Mouse (Mus musculus) forebrain, embryonic 14.5 days (tissue): ENCODE measurements around the gene Gm10401. TPM values are rescaled to one million over a fixed set of nuclear protein-coding genes. Genes with fewer than 3 reads are reported as not detected.

ENCODE experiments used
- ATAC-seq: fragments of 200-750 bp; cut with Nextera tagmentation; 2 replicates; pipeline ENCODE4 v1.8.0; 2017; ENCODE audit warnings: mild to moderate bottlenecking, moderate library complexity
- DNase-seq: peaks from one replicate; pipeline ENCODE4 v3.0.0-alpha.2; 2015; ENCODE audit warnings: low spot score
- H3K27ac ChIP-seq: fragments of 300-500 bp; sonication (generic); 2 replicates; pipeline ENCODE4 v1.5.1; 2014; ENCODE audit warnings: low read depth, mild to moderate bottlenecking, control low read depth, low read length, moderate library complexity
- H3K27me3 ChIP-seq: fragments of 300-500 bp; sonication (generic); replicated peaks from 2 replicates; pipeline ENCODE4 v1.6.1; 2014; ENCODE audit warnings: low read length, control low read depth, mixed read lengths; ENCODE audit not compliant: control insufficient read depth, insufficient read depth
- H3K36me3 ChIP-seq: fragments of 300-500 bp; sonication (generic); 2 replicates; pipeline ENCODE4 v1.6.1; 2014; ENCODE audit warnings: low read length, control low read depth; ENCODE audit not compliant: control insufficient read depth, insufficient read depth
- H3K4me1 ChIP-seq: fragments of 300-500 bp; sonication (generic); 2 replicates; pipeline ENCODE4 v1.6.1; 2014; ENCODE audit warnings: antibody characterized with exemption, low read length, control low read depth; ENCODE audit not compliant: control insufficient read depth, insufficient read depth
- H3K4me2 ChIP-seq: fragments of 300-500 bp; sonication (generic); 2 replicates; pipeline ENCODE4 v1.6.1; 2014; ENCODE audit warnings: mild to moderate bottlenecking, control low read depth, low read length
- H3K4me3 ChIP-seq: fragments of 300-500 bp; sonication (generic); 2 replicates; pipeline ENCODE4 v1.5.1; 2014; ENCODE audit warnings: low read depth, low read length, control low read depth
- H3K9ac ChIP-seq: fragments of 300-500 bp; sonication (generic); 2 replicates; pipeline ENCODE4 v1.6.1; 2014; ENCODE audit warnings: mild to moderate bottlenecking, low read length, control low read depth, moderate library complexity
- H3K9me3 ChIP-seq: fragments of 300-500 bp; sonication (generic); replicated peaks from 2 replicates; pipeline ENCODE4 v1.6.1; 2016; ENCODE audit warnings: low read length, control low read depth, mixed read lengths; ENCODE audit not compliant: control insufficient read depth
- WGBS: fragments of 180-500 bp; shearing (Covaris S2); extraction: QIAGEN DNeasy Blood & Tissue Kit; methylation state at CpG from one replicate; pipeline ENCODE4 v1.1.7; 2014; 5-methylcytosine and 5-hydroxymethylcytosine counted together
- polyA plus RNA-seq: library from polyadenylated mRNA; unstranded; fragments of >200 nt; fragmentation: Nextera tagmentation; extraction: Ambion mirVana; gene quantifications from 2 replicates; pipeline ENCODE4 v1.2.1, GENCODE M21; 2014

Gene Gm10401
- polyA plus RNA-seq, 1 experiment from 2014 or later = 50.4 TPM

DNA sequence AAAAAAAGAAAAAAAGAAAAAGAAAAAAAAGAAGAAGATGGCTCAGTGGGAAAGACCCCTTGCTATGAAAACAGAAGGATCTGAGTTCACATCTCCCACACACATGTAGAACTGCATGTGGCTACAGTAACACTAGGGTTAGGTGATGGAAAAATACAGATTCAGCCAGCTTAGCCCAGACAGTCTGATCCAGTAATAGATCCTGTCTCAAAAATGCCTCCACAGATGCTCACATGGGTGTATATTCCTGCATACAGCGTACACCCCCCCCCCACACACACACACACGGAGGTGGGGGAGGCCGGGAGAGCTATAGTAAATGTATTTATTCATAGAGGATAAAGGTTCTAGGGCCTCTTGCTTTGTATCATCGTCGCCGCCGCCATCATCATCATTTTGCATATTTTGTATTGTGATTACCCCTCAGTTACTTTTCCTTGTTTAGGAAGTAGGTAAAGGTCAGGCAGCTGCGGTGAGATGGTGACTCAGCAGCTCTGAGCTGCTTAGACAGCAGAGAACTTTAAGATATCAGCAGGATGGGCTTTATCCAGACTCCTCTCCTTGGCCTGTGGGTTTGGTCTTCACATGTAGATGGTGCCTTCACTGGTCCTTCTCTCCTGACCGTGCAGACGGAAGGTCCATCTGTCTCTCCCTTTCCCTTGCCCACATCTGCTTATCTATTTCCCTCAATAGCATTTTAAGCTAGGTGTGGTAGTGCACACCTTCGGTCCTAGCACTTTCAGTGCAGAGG, 29.2 kb downstream of the Gm10401 start:
- H3K4me3 ChIP-seq = no peak overlapping the region
- ATAC-seq (no peak), DNase-seq (no peak)
- no peak overlapping the region for H3K27ac ChIP-seq
- 95% methylated on average over 11 of the region's 11 CpGs for WGBS
- no peak overlapping the region for H3K9ac ChIP-seq
- H3K4me1 ChIP-seq = no peaks in the 10 kb centered on the region
- H3K27me3 ChIP-seq = no peaks in the 10 kb centered on the region
- no peaks in the 10 kb centered on the region for H3K9me3 ChIP-seq
- H3K36me3 ChIP-seq = peaks cover 5% of the 10 kb centered on the region; the same call in 1 of the 2 replicates
- H3K4me2 ChIP-seq = no peak overlapping the region

DNA sequence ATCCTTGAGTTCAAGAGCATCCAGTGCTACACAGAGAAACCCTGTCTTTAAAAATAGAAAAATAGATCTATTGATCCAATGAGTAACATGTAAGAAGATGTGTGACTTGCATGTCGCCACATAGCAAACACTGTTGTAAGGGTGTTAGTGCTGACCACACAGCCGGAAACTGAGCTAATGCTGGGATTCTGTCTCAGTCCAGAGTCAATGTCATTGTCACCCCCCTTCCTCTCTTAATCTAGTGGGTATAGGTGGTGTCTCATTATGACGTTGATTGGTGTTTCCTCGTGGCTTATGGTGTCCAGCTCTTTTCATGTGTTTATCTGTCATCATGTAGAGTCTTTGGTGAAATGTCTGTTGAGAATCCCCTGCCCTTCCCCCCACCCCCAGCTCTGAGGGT, 31.9 kb downstream of the Gm10401 start:
- DNase-seq (no peak), ATAC-seq (no peak)
- no peaks in the 10 kb centered on the region for H3K4me1 ChIP-seq
- no peak overlapping the region for H3K4me3 ChIP-seq
- H3K27me3 ChIP-seq = no peaks in the 10 kb centered on the region
- no peak overlapping the region for H3K27ac ChIP-seq
- no peak overlapping the region for H3K4me2 ChIP-seq
- 83% methylated on average over 4 of the region's 4 CpGs for WGBS
- no peak overlapping the region for H3K9ac ChIP-seq
- peaks cover 7% of the 10 kb centered on the region; the same call in 1 of the 2 replicates for H3K36me3 ChIP-seq
- H3K9me3 ChIP-seq = no peaks in the 10 kb centered on the region

DNA sequence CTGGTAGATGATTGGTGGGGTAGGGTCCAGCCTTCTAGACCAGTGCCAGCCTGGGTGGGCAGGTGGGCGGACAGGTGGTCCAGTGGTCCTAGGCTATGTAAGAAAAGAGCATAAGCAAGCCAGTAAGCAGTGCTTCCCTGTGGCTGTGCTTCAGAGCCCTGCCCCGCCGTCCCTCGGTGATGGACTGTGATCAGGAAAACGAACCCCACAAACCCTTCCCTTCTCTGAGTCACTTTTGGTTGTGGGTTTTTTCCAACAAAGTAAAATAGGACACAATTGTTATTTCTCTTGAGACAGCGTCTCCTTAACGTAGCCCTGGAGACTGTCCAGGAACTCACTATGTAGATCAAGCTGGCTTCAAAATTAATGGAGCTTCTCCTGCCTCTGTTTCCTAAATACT, 34.7 kb downstream of the Gm10401 start:
- H3K27me3 ChIP-seq = no peaks in the 10 kb centered on the region
- no peak overlapping the region for H3K9ac ChIP-seq
- ATAC-seq = no peak
- no peaks in the 10 kb centered on the region for H3K4me1 ChIP-seq
- no peak overlapping the region for H3K4me3 ChIP-seq
- H3K4me2 ChIP-seq = no peak overlapping the region
- no peak for DNase-seq
- WGBS = 80% methylated on average over 7 of the region's 7 CpGs
- H3K9me3 ChIP-seq = no peaks in the 10 kb centered on the region
- peaks cover 7% of the 10 kb centered on the region; the same call in 1 of the 2 replicates for H3K36me3 ChIP-seq
- no peak overlapping the region for H3K27ac ChIP-seq

DNA sequence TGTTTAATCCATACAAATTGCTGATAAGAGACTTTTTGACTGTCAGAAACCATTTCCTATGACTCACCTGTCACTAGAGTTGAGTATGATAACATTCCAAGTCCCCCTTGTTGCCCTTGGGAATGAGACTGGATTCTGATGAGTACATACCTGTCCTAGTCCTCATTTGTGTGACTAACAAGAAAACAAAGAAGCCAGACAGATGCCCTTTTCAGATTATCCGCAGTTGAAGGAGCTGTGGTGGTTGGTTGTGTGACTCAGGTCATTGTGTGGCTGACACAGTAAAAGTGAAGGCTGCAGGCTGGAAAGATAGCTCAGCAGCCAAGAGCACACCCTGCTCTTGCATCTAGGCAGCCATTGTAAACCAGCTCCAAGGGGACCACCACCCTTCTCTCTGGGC, 35.5 kb downstream of the Gm10401 start:
- peaks cover 7% of the 10 kb centered on the region; the same call in 1 of the 2 replicates for H3K36me3 ChIP-seq
- H3K4me1 ChIP-seq = no peaks in the 10 kb centered on the region
- H3K4me3 ChIP-seq = no peak overlapping the region
- no peak for ATAC-seq
- no peak overlapping the region for H3K27ac ChIP-seq
- no peak overlapping the region for H3K9ac ChIP-seq
- no peak for DNase-seq
- H3K4me2 ChIP-seq = no peak overlapping the region
- 72% methylated on average over 1 of the region's 1 CpGs for WGBS
- H3K9me3 ChIP-seq = no peaks in the 10 kb centered on the region
- no peaks in the 10 kb centered on the region for H3K27me3 ChIP-seq

DNA sequence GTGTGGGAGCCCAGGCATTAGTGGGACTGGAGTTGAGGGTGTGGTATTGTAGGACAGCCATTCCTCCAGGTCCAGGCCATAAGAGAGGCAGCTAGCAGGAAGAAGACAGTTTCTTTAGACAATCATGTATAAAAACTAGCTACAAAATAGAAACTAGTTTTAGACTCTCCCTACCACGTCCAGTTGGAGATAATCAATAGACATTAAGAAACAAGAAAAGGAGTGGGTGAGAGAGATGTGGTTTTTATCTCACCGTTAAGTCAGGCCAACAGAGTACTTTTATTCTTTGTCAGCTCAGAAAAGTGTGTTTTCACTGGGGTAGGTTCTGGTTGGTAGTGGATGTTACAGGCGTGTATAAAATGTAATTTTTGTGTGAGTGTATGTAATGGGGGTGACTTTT, 37.1 kb downstream of the Gm10401 start:
- Histone ChIP-seq H3K9me3 (no peaks in the 10 kb centered on the region), H3K9ac (no peak overlapping the region), H3K4me1 (no peaks in the 10 kb centered on the region), H3K4me2 (no peak overlapping the region), H3K27me3 (no peaks in the 10 kb centered on the region), H3K36me3 (peaks cover 7% of the 10 kb centered on the region; the same call in 1 of the 2 replicates), H3K4me3 (no peak overlapping the region), H3K27ac (no peak overlapping the region)
- no peak for ATAC-seq
- 95% methylated on average over 3 of the region's 3 CpGs for WGBS
- no peak for DNase-seq

DNA sequence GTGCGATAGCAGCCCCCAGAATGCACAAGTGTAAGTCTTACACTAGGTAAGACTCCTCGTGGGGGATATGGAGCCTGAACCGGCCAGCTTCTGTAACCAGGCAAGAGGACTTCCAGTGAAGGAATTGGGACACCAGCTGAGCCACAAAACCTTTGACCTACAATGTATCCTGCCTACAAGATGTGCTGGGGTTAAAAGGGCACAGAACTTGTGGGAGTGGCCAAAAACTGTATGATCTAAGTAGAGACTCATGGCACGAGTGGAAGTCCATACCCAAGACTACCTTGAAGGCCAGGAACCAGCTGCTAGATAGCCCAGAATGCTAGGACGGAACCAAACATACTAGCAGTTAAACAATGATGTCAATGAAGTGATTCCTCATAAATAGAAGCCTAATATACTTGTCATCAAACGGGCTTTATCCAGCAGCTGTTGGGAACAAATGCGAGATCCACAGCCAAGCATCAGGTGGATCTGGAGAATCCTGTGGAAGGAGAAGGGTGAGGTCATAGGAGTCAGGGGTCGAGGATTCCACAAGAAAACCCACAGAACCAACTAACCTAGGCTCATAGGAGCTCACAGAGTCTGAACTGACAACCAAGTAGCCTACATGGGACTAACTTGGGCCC, 37.9 kb downstream of the Gm10401 start:
- no peak overlapping the region for H3K9ac ChIP-seq
- H3K4me1 ChIP-seq = no peaks in the 10 kb centered on the region
- H3K4me2 ChIP-seq = no peak overlapping the region
- H3K27me3 ChIP-seq = no peaks in the 10 kb centered on the region
- peaks cover 7% of the 10 kb centered on the region; the same call in 1 of the 2 replicates for H3K36me3 ChIP-seq
- no peaks in the 10 kb centered on the region for H3K9me3 ChIP-seq
- no peak overlapping the region for H3K4me3 ChIP-seq
- ATAC-seq = no peak
- H3K27ac ChIP-seq = no peak overlapping the region
- 94% methylated on average over 8 of the region's 8 CpGs for WGBS
- DNase-seq = no peak

DNA sequence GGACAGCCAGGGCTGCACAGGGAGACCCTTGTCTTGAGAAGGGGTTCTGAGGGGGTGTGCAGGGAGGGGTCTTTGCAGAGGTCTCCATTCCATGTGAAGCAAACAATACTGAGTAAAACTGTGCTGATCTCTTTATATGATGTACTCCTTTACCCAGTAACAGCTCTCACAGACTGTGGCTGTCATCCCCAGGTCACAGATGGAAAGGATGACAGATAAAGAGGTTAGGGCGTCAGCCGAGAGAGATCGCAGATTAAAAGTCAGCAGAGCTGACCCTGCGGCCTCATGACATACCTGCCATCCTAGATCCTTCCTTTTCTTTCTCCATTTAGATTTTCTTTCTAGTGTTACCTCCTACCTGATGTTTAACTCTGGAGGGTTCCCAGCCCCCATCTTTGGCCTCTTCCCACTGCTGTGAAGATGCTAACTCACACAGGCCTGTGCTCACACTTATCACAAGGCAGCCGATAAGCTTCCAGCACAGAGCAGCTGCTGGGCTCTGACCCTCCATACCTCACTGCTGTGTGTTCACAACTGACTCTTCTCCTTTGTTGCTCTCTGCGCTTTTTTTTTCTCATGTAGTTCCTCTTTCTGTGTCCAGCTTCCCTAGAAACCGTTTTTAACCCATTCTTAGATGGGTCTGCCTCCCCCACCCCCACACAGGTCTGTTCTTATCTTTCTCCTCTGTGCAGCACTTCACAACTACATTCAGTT, 39.4 kb downstream of the Gm10401 start:
- H3K9ac ChIP-seq = no peak overlapping the region
- 87% methylated on average over 7 of the region's 7 CpGs for WGBS
- 0 out of 2 replicates have a peak, but pooled peaks cover 3% of the 10 kb centered on the region for H3K36me3 ChIP-seq
- H3K9me3 ChIP-seq = no peaks in the 10 kb centered on the region
- H3K27me3 ChIP-seq = no peaks in the 10 kb centered on the region
- H3K4me2 ChIP-seq = no peak overlapping the region
- H3K4me1 ChIP-seq = no peaks in the 10 kb centered on the region
- no peak overlapping the region for H3K27ac ChIP-seq
- DNase-seq (no peak), ATAC-seq (no peak)
- no peak overlapping the region for H3K4me3 ChIP-seq

DNA sequence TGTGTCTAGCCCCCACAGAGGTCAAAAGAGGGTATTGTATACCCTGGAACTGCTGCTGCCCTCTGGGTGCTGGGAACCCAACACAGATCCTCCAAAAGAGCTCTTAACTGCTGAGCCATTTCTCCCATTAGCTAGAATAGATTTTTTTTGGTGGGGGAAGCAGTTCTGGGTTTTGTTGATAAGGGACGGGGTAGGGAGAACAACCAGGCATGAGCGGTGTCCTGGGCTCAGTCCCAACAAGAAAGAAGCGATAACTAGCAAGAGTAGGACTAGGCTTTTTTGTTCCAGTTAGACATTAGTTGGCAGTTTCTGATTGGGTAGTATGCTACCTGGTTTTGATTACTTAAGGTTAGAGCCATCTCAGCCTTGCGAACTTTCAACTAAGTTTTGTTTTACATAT, 40.9 kb downstream of the Gm10401 start:
- whole genome bisulfite sequencing = 96% methylated on average over 4 of the region's 4 CpGs
- no peak for ATAC-seq
- Histone ChIP-seq H3K4me1 (peaks cover 9% of the 10 kb centered on the region), H3K27ac (no peak overlapping the region), H3K27me3 (no peaks in the 10 kb centered on the region), H3K36me3 (no peaks in the 10 kb centered on the region), H3K9ac (no peak overlapping the region), H3K4me2 (no peak overlapping the region), H3K9me3 (no peaks in the 10 kb centered on the region), H3K4me3 (no peak overlapping the region)
- DNase-seq = no peak

DNA sequence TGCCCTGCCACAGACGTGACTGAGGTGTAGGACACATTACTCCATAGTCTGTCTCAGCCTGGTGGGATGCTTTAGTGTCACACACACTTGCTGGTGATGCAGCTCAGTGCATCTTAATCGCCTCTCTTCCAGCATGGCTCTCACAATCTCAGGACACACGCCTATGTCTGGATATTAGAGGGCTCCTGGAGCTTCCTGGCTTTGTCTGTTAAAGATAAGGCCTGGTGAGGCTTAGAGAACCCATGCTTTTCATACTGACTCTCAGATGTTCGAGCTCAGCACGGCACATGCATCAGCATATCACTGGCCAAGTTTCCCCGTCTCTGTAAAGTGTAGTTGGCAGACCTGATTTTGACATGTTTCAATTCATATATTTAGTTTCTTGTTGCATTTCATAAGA, 42.7 kb downstream of the Gm10401 start:
- Histone ChIP-seq H3K27me3 (no peaks in the 10 kb centered on the region), H3K36me3 (no peaks in the 10 kb centered on the region), H3K4me1 (peaks cover 10% of the 10 kb centered on the region), H3K4me3 (no peak overlapping the region), H3K4me2 (no peak overlapping the region), H3K9ac (no peak overlapping the region), H3K9me3 (no peaks in the 10 kb centered on the region), H3K27ac (no peak overlapping the region)
- 80% methylated on average over 6 of the region's 6 CpGs for WGBS
- no peak for ATAC-seq
- DNase-seq = no peak
